Mouse (Mus musculus) cerebellum, adult 2 months (tissue): ENCODE results near the gene Ugt1a2. TPM values are rescaled to one million over a fixed set of nuclear protein-coding genes. Genes with fewer than 3 reads are reported as not detected.

Source experiments
- DNase-seq, 2 experiments: peaks; one replicate each; pipeline ENCODE4 v3.0.0; 2021
- H3K27ac ChIP-seq: fragments of 200-500 bp; 2 replicates; pipeline ENCODE4 v1.5.1; 2012; ENCODE audit warnings: low read length, control low read depth, inconsistent platforms; ENCODE audit not compliant: insufficient read depth
- H3K27me3 ChIP-seq: fragments of 200-500 bp; 2 replicates; pipeline ENCODE4 v1.6.1; 2012; ENCODE audit warnings: inconsistent platforms, mild to moderate bottlenecking, low read length, moderate library complexity; ENCODE audit not compliant: control insufficient read depth, insufficient read depth
- H3K4me1 ChIP-seq: fragments of 200-500 bp; 2 replicates; pipeline ENCODE4 v1.6.1; 2011; ENCODE audit warnings: low read length; ENCODE audit not compliant: control insufficient read depth, insufficient read depth
- H3K4me3 ChIP-seq: fragments of 200-500 bp; replicated peaks from 2 replicates; pipeline ENCODE3; 2011; ENCODE audit warnings: mild to moderate bottlenecking, low read depth, low read length, control low read depth; ENCODE audit not compliant: insufficient read depth
- CTCF ChIP-seq: fragments of 200-500 bp; IDR thresholded peaks from 2 replicates; pipeline ENCODE4 v1.5.1; 2011; ENCODE audit warnings: low read depth, mild to moderate bottlenecking, control low read depth, low read length, moderate library complexity, borderline replicate concordance; ENCODE audit not compliant: insufficient read depth
- POLR2A ChIP-seq: fragments of 200-500 bp; IDR thresholded peaks from 2 replicates; pipeline ENCODE4 v1.6.1; 2011; ENCODE audit warnings: low read length, control low read depth, borderline replicate concordance; ENCODE audit not compliant: insufficient read depth
- WGBS: fragments of 180-500 bp; shearing (Covaris S2); methylation state at CpG from one replicate; pipeline ENCODE4 v1.1.7; 2018; 5-methylcytosine and 5-hydroxymethylcytosine counted together
- polyA plus RNA-seq: library from polyadenylated mRNA; depleted of rRNA; stranded (reverse); fragments of >200 nt; gene quantifications from 2 replicates; pipeline ENCODE4 v1.2.3, GENCODE M21; 2012

Gene Ugt1a2
- polyA plus RNA-seq, 1 experiment = not detected

GRCm38 (mm10) chr1:88197443-88197842 lies 3.0 kb upstream of the Ugt1a2 start:
- Histone ChIP-seq H3K4me1 (peaks cover 14% of the 10 kb centered on the region), H3K4me3 (no peak overlapping the region), H3K27me3 (no peaks in the 10 kb centered on the region), H3K27ac (no peak overlapping the region)
- DNase-seq = no peak
- WGBS = 77% methylated on average over 3 of the region's 3 CpGs
- TF ChIP-seq CTCF = no peak
- no peak for TF ChIP-seq POLR2A

DNA sequence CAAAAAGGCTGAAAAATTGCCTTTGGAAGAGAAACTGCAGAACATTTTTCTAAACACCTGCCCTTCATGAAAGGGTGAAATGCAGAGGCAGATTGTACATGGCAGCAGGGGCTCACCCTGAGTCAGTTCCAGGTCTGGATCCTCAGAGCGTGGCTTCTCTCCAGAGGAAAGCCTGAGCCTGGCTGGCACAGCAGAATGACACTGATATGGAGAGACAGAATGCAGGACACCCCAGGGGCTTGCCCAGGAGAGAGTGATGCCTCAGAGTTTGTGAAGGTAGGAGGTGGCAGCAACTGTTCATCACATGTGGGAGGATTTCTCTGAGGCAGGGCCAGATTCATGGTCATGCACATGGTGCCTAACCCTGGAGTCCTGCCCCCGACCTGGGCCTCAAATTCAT lies 405 bp upstream of the Ugt1a2 start:
- WGBS = 18% methylated on average over 2 of the region's 2 CpGs
- peak; percentile 60 to 73 for DNase-seq

GRCm38 (mm10) chr1:88205294-88205922 lies 5.0 kb downstream of the Ugt1a2 start, which contains the start of gene Dnajb3:
Gene Dnajb3 (minus strand): TSS chr1:88205782.
- Histone ChIP-seq H3K27ac (no peak within 1 kb of the TSS), H3K4me3 (peak within 1 kb of the TSS; percentile 74), H3K27me3 (no peaks in the 10 kb centered on the region), H3K4me1 (peaks cover 3% of the 10 kb centered on the region)
- TF ChIP-seq CTCF (no peak), POLR2A (peak; percentile 55)
- 8% methylated on average over 62 of the region's 62 CpGs for WGBS
- DNase-seq = peak; percentile 89 to 91

More for the DNA sequence above, 405 bp upstream of the Ugt1a2 start:
- Histone ChIP-seq H3K27me3 (no peaks in the 10 kb centered on the region), H3K4me3 (no peak overlapping the region), H3K4me1 (peaks cover 14% of the 10 kb centered on the region), H3K27ac (peak overlapping the region; percentile 60)
- TF ChIP-seq POLR2A = no peak
- TF ChIP-seq CTCF = no peak

DNA sequence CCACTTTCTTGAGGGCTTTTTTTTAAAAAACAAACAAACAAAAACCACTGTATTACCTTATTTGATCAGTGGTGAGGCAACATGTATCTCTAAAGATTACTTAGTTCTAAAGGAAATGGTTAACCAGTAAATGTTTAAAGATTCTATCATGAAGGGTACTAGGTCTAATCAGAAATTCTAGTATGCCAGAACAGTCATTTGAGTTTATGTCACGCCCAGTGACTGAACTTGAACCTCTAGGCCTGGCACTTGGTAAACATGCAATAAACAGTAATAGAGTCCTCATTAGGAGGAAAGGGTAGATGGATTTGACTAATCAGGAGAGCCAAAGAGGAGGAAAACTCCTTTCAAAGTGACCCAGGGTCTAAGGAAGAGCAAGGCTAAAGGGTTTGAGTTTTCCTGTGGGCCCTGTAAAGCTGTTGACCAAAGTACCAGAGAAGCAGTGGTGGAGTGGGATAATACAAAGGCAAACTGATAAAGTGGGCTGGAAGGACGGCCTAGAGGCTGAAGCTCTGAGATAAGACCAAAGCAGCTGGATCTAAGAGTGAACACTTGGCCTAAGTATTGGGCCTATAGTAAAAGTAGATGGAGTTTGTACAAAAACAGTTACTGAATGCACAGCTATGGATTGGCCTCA lies 6.6 kb downstream of the Ugt1a2 start:
- WGBS = 92% methylated on average over 2 of the region's 2 CpGs
- Histone ChIP-seq H3K27me3 (no peaks in the 10 kb centered on the region), H3K4me3 (no peak overlapping the region), H3K27ac (no peak overlapping the region), H3K4me1 (no peaks in the 10 kb centered on the region)
- DNase-seq = no peak
- no peak for TF ChIP-seq POLR2A

GRCm38 (mm10) chr1:88211812-88212211 lies 11.4 kb downstream of the Ugt1a2 start, which contains the start of gene Ugt1a1:
Gene Ugt1a1 (plus strand): TSS chr1:88211959.
- 66% methylated on average over 8 of the region's 8 CpGs for WGBS
- DNase-seq = no peak
- Histone ChIP-seq H3K27me3 (no peaks in the 10 kb centered on the region; the same call in 1 of the 2 replicates), H3K27ac (no peak within 1 kb of the TSS), H3K4me1 (no peaks in the 10 kb centered on the region), H3K4me3 (no peak within 1 kb of the TSS)
- no peak for TF ChIP-seq CTCF
- TF ChIP-seq POLR2A = no peak

DNA sequence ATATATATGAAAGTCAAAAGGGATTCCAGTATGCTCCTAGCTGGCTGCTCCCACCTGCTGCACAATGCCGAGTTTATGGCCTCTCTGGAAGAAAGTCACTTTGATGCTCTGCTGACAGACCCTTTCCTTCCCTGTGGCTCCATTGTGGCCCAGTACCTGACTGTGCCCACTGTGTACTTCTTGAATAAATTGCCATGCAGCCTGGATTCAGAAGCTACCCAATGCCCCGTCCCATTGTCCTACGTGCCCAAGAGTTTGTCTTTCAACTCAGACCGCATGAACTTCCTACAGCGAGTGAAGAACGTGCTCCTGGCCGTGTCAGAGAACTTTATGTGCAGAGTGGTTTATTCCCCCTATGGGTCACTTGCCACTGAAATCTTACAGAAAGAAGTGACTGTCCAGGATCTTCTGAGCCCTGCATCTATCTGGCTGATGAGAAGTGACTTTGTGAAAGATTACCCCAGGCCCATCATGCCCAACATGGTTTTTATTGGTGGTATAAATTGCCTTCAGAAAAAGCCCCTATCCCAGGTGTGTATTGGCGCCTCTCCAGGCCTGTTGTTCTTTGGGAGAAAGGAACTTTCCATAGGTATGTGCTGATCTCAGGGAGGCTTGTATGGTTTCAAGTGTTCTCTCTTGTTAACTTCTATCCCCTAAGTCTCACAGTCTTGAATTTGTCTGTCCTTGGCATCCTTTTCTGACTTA lies 12.1 kb downstream of the Ugt1a2 start:
- Histone ChIP-seq H3K4me3 (no peak overlapping the region), H3K27ac (no peak overlapping the region), H3K27me3 (no peaks in the 10 kb centered on the region; the same call in 1 of the 2 replicates), H3K4me1 (no peaks in the 10 kb centered on the region)
- no peak for DNase-seq
- WGBS = 58% methylated on average over 8 of the region's 8 CpGs
- TF ChIP-seq CTCF (no peak), POLR2A (no peak)

- Histone ChIP-seq H3K4me3 (no peak overlapping the region), H3K4me1 (no peaks in the 10 kb centered on the region), H3K27me3 (no peaks in the 10 kb centered on the region; the same call in 1 of the 2 replicates), H3K27ac (no peak overlapping the region)
- WGBS = 73% methylated on average over 1 of the region's 1 CpGs
- TF ChIP-seq POLR2A = no peak
- no peak for TF ChIP-seq CTCF
- DNase-seq = no peak
Measured at GRCm38 (mm10) chr1:88213061-88213460, 12.7 kb downstream of the Ugt1a2 start.

DNA sequence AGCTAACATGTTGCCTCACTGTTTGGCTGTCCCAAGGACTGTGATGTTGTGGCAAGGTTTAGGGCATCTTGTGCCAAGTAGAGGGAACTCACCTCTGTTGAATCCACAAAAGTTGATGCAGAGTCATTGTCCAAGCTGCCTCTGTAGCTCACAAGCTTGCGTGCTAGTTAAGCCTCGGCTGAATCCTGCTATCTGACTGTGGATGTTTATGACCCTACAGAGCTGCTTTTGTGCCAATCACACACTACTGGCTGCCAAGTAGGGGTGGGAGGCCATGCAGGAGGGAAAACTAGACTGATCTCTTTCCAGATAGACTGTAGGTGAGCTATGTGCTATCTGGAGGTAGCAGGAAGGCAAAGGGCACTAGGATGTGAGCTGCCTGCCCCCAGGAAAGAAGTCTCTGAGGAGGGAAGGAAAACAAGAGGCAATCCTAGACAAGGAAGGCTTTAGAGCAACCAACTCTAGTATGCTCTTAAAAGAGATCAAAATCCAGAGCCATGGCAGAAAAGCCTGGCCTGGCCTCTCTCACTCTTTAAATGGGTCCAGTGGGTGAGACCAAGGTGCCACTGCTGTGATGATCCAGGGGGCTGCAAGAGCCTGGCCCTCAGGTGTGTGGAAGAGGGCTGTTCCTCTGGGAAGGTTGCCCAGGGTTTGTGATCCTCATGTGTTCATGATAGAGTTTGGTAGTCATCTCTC lies 13.5 kb downstream of the Ugt1a2 start:
- no peaks in the 10 kb centered on the region for H3K4me1 ChIP-seq
- H3K27me3 ChIP-seq = no peaks in the 10 kb centered on the region; the same call in 1 of the 2 replicates
- TF ChIP-seq CTCF = no peak; the same call in 1 of the 2 replicates
- no peak for TF ChIP-seq POLR2A
- DNase-seq = no peak
- H3K4me3 ChIP-seq = no peak overlapping the region
- WGBS = 65% methylated on average over 2 of the region's 2 CpGs
- no peak overlapping the region for H3K27ac ChIP-seq
